Mouse (Mus musculus) heart, embryonic 14.5 days (tissue): ENCODE measurements around the gene Atf6. TPM values are rescaled to one million over a fixed set of nuclear protein-coding genes. Genes with fewer than 3 reads are reported as not detected.

ENCODE experiments used
- ATAC-seq: fragments of 200-750 bp; cut with Nextera tagmentation; 2 replicates; pipeline ENCODE4 v1.8.0; 2017; ENCODE audit warnings: low read depth, moderate TSS enrichment; ENCODE audit not compliant: insufficient number of reproducible peaks, insufficient read depth, low FRiP score
- H3K27ac ChIP-seq, 2 experiments: fragments of 200-500 bp in 1 of 2; fragments of 300-500 bp in 1 of 2; sonication (generic) in 1 of 2; replicated peaks in 1 of 2; 2 replicates each; pipeline ENCODE4 v1.5.1; 2012 to 2014; ENCODE audit warnings: low read depth in 2 of 2, low read length in 2 of 2, control low read depth in 1 of 2, mild to moderate bottlenecking in 1 of 2, mixed read lengths in 1 of 2; ENCODE audit not compliant: control insufficient read depth in 1 of 2, insufficient read depth in 1 of 2
- H3K27me3 ChIP-seq: fragments of 300-500 bp; sonication (generic); 2 replicates; pipeline ENCODE4 v1.6.1; 2014; ENCODE audit warnings: mild to moderate bottlenecking, low read length, control low read depth; ENCODE audit not compliant: control insufficient read depth, insufficient read depth
- H3K36me3 ChIP-seq: fragments of 300-500 bp; sonication (generic); 2 replicates; pipeline ENCODE4 v1.6.1; 2014; ENCODE audit warnings: mild to moderate bottlenecking, control low read depth, low read length, mixed read lengths; ENCODE audit not compliant: control insufficient read depth, insufficient read depth
- H3K4me1 ChIP-seq, 2 experiments: fragments of 200-500 bp in 1 of 2; fragments of 300-500 bp in 1 of 2; sonication (generic) in 1 of 2; 2 replicates each; pipeline ENCODE4 v1.6.1; 2012 to 2014; ENCODE audit warnings: low read length in 2 of 2, control low read depth in 1 of 2, mixed read lengths in 1 of 2; ENCODE audit not compliant: control insufficient read depth in 2 of 2, insufficient read depth in 2 of 2
- H3K4me2 ChIP-seq: fragments of 300-500 bp; sonication (generic); 2 replicates; pipeline ENCODE4 v1.6.1; 2014; ENCODE audit warnings: mild to moderate bottlenecking, low read length
- H3K4me3 ChIP-seq, 2 experiments: fragments of 200-500 bp in 1 of 2; fragments of 300-500 bp in 1 of 2; sonication (generic) in 1 of 2; 2 replicates each; pipeline ENCODE4 v1.5.1; 2012 to 2014; ENCODE audit warnings: low read length in 2 of 2, mild to moderate bottlenecking in 2 of 2, control low read depth in 1 of 2, low read depth in 1 of 2, moderate library complexity in 1 of 2; ENCODE audit not compliant: control insufficient read depth in 1 of 2, insufficient read depth in 1 of 2
- H3K9ac ChIP-seq: fragments of 300-500 bp; sonication (generic); 2 replicates; pipeline ENCODE4 v1.6.1; 2014; ENCODE audit warnings: mild to moderate bottlenecking, low read length
- H3K9me3 ChIP-seq: fragments of 300-500 bp; sonication (generic); 2 replicates; pipeline ENCODE4 v1.6.1; 2016; ENCODE audit warnings: low read length, control low read depth; ENCODE audit not compliant: control insufficient read depth
- WGBS: fragments of 180-500 bp; shearing (Covaris S2); extraction: QIAGEN DNeasy Blood & Tissue Kit; methylation state at CpG from one replicate; pipeline ENCODE4 v1.1.7; 2014; 5-methylcytosine and 5-hydroxymethylcytosine counted together
- polyA plus RNA-seq: library from polyadenylated mRNA; unstranded; fragments of >200 nt; fragmentation: Nextera tagmentation; extraction: Ambion mirVana; gene quantifications from 2 replicates; pipeline ENCODE4 v1.2.1, GENCODE M21; 2014

Atf6 gene
- polyA plus RNA-seq, 1 experiment from 2014 or later: 14.4 TPM

DNA sequence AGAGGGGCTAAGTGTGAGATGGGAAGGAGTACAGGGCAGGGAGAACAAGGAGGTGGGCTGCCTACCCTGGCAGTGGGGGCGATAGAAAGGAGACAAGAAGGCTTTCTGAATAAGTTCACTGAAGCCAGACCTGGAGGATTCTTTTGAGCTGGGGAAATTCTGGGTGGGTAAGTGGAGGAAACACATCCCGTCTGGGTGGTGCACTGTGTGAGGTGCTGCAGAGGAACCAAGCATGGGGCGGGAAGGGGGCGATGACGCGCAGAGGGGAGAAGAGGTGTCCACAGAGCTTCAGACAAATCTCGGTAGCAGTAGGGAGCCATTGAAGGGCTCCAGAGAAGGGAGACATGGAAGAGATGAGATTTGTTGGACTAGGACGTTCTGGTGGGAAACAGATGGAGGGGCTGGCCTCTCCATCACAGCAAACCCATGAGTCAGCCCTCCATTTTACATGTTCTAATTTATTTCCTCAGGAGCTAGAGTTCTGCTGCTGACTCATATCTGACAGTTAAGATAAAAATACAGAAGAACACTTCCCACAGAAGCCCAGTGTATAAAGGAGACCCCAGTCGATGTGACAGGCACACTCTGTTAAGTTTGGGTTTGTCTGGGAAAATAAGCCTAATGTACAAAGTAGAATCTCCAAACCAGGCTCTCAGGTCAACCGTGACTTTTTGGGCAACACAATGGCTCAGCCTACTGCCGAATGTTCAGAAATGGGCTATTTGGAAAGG, 135.5 kb downstream of the Atf6 start:
- 71% methylated on average over 11 of the region's 11 CpGs for WGBS
- Histone ChIP-seq H3K9me3 (no peaks in the 10 kb centered on the region), H3K36me3 (no peaks in the 10 kb centered on the region), H3K27ac (peak overlapping the region in 1 of 2 experiments; percentile 42; a peak in 1 of 4 replicates), H3K9ac (no peak overlapping the region), H3K4me2 (no peak overlapping the region), H3K4me1 (peaks cover 7 to 12% of the 10 kb centered on the region in 2 experiments; a peak in 3 of 4 replicates), H3K27me3 (no peaks in the 10 kb centered on the region), H3K4me3 (no peak overlapping the region)
- no peak for ATAC-seq

GRCm38 (mm10) chr1:170729267-170729962, 138.2 kb downstream of the Atf6 start:
- Histone ChIP-seq H3K27me3 (no peaks in the 10 kb centered on the region), H3K27ac (0 out of 4 replicates have a peak overlapping the region, but pooled peaks of 1 of the 2 experiments have one; percentile 6), H3K4me1 (peaks cover 5 to 7% of the 10 kb centered on the region in 2 experiments; a peak in 2 of 4 replicates), H3K9ac (no peak overlapping the region), H3K36me3 (no peaks in the 10 kb centered on the region), H3K4me3 (no peak overlapping the region), H3K9me3 (no peaks in the 10 kb centered on the region), H3K4me2 (no peak overlapping the region)
- no peak for ATAC-seq
- 90% methylated on average over 8 of the region's 8 CpGs for WGBS

GRCm38 (mm10) chr1:170728524-170728923, 139.0 kb downstream of the Atf6 start:
- Histone ChIP-seq H3K4me3 (no peak overlapping the region), H3K36me3 (no peaks in the 10 kb centered on the region), H3K9me3 (no peaks in the 10 kb centered on the region), H3K27me3 (no peaks in the 10 kb centered on the region), H3K9ac (no peak overlapping the region), H3K27ac (no peak overlapping the region), H3K4me2 (no peak overlapping the region), H3K4me1 (peaks cover 5 to 7% of the 10 kb centered on the region in 2 experiments; a peak in 2 of 4 replicates)
- no peak for ATAC-seq
- 71% methylated on average over 6 of the region's 6 CpGs for WGBS

GRCm38 (mm10) chr1:170721560-170721959, 146.0 kb downstream of the Atf6 start:
- ATAC-seq: no peak
- H3K4me3 ChIP-seq: no peak overlapping the region
- WGBS: 65% methylated on average over 5 of the region's 5 CpGs

GRCm38 (mm10) chr1:170718133-170718810, 149.3 kb downstream of the Atf6 start:
- H3K4me3 ChIP-seq: no peak overlapping the region
- no peaks in the 10 kb centered on the region for H3K4me1 ChIP-seq
- H3K27me3 ChIP-seq: no peaks in the 10 kb centered on the region
- H3K4me2 ChIP-seq: no peak overlapping the region
- no peak for ATAC-seq
- 83% methylated on average over 8 of the region's 8 CpGs for WGBS
- H3K9ac ChIP-seq: no peak overlapping the region
- H3K36me3 ChIP-seq: no peaks in the 10 kb centered on the region
- H3K27ac ChIP-seq: no peak overlapping the region
- H3K9me3 ChIP-seq: no peaks in the 10 kb centered on the region

More at GRCm38 (mm10) chr1:170721560-170721959, 146.0 kb downstream of the Atf6 start:
- Histone ChIP-seq H3K4me2 (no peak overlapping the region), H3K9me3 (no peaks in the 10 kb centered on the region), H3K27ac (no peak overlapping the region), H3K9ac (no peak overlapping the region), H3K27me3 (no peaks in the 10 kb centered on the region), H3K4me1 (no peaks in the 10 kb centered on the region), H3K36me3 (no peaks in the 10 kb centered on the region)

DNA sequence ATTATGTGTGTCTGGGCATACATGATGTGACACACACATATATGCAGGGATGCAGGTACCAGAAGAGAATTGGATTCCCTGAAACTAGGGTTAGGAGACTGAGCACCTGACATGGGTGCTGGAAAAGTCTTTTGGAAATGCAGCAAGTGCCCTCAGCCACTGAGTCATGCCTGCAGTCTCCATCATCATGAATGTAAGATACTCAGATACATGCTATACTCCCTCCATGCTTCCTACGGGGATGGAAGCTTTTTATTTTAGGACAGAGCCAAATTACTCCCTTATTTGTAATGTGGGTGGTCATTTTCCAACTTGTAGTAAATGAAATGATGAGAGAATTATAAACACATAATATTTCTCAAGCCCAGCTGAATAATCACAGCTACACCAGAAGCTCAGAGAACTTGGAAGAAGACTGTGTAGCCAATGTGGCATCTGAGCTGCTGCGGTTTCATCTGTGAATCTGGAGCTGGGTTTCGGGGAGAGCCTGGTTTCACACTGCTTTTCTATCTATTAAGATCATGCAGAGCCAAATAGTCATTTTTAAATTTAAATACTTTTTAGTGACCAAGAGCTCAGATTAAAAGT, 150.2 kb downstream of the Atf6 start:
- no peak overlapping the region for H3K4me3 ChIP-seq
- H3K36me3 ChIP-seq: no peaks in the 10 kb centered on the region
- H3K9me3 ChIP-seq: no peaks in the 10 kb centered on the region
- no peak overlapping the region for H3K4me2 ChIP-seq
- no peak overlapping the region for H3K9ac ChIP-seq
- ATAC-seq: no peak
- H3K27ac ChIP-seq: no peak overlapping the region
- no peaks in the 10 kb centered on the region for H3K27me3 ChIP-seq
- H3K4me1 ChIP-seq: no peaks in the 10 kb centered on the region
- WGBS: 87% methylated on average over 3 of the region's 3 CpGs

GRCm38 (mm10) chr1:170711731-170712130, 155.8 kb downstream of the Atf6 start:
- no peak overlapping the region for H3K4me2 ChIP-seq
- no peaks in the 10 kb centered on the region for H3K9me3 ChIP-seq
- peaks cover 17% of the 10 kb centered on the region for H3K36me3 ChIP-seq
- H3K4me1 ChIP-seq: peaks cover 2 to 3% of the 10 kb centered on the region in 2 experiments; a peak in 2 of 4 replicates
- H3K27ac ChIP-seq: no peak overlapping the region
- no peaks in the 10 kb centered on the region for H3K27me3 ChIP-seq
- H3K4me3 ChIP-seq: no peak overlapping the region
- no peak for ATAC-seq
- H3K9ac ChIP-seq: no peak overlapping the region
- 94% methylated on average over 7 of the region's 7 CpGs for WGBS
